Mouse (Mus musculus): Measurements from ENCODE around the gene Golph3l. TPM values are rescaled to one million over a fixed set of nuclear protein-coding genes. Genes with fewer than 3 reads are reported as not detected.

The Golph3l gene
- polyA plus RNA-seq, 2 experiments, result 23.8 to 32.2 TPM

- no peak for TF ChIP-seq POLR2A (IDR thresholded peaks at IDR 0.05; ENCODE audit: borderline replicate concordance, extremely low read depth, insufficient read depth, insufficient read length)
- ATAC-seq (ENCODE audit: low FRiP score, low read depth), result no peak
- Histone ChIP-seq H3K9ac (ENCODE audit: low read depth, low read length, severe bottlenecking) (peak overlapping the region; percentile 97), H3K27me3 (ENCODE audit: control insufficient read depth, insufficient read depth, low read length) (no peaks in the 10 kb centered on the region), H3K36me3 (ENCODE audit: control insufficient read depth, insufficient read depth, low read length) (peaks cover 52% of the 10 kb centered on the region), H3K9me3 (ENCODE audit: control insufficient read depth, low read length) (no peaks in the 10 kb centered on the region), H3K4me2 (replicated peaks; ENCODE audit: low read depth, low read length, severe bottlenecking) (peak overlapping the region; percentile 90), H3K4me1 (ENCODE audit: control insufficient read depth, insufficient read depth, low read length) (peaks cover 29% of the 10 kb centered on the region), H3K4me3 (replicated peaks; ENCODE audit: low read length) (peak overlapping the region; percentile 72), H3K27ac (replicated peaks; ENCODE audit: low read depth, low read length) (no peak overlapping the region)
- DNase-seq (ENCODE audit: low spot score), result no peak
- WGBS, result 22% methylated on average over 2 of the region's 2 CpGs
These were observed 72.2 kb downstream of the Golph3l start for GRCm38 (mm10) chr3:95660788-95661478.

GRCm38 (mm10) chr3:95661945-95662715 is 73.4 kb downstream of the Golph3l start:
- H3K4me1 ChIP-seq (ENCODE audit: control insufficient read depth, insufficient read depth, low read length), result peaks cover 29% of the 10 kb centered on the region
- no peak overlapping the region for H3K9ac ChIP-seq (ENCODE audit: low read depth, low read length, severe bottlenecking)
- WGBS, result 60% methylated on average over 7 of the region's 7 CpGs
- peak overlapping the region; percentile 20; the same call in 1 of the 2 replicates for H3K4me2 ChIP-seq (replicated peaks; ENCODE audit: low read depth, low read length, severe bottlenecking)
- no peaks in the 10 kb centered on the region for H3K9me3 ChIP-seq (ENCODE audit: control insufficient read depth, low read length)
- peaks cover 52% of the 10 kb centered on the region for H3K36me3 ChIP-seq (ENCODE audit: control insufficient read depth, insufficient read depth, low read length)
- no peak overlapping the region for H3K27ac ChIP-seq (replicated peaks; ENCODE audit: low read depth, low read length)
- no peak for TF ChIP-seq POLR2A (IDR thresholded peaks at IDR 0.05; ENCODE audit: borderline replicate concordance, extremely low read depth, insufficient read depth, insufficient read length)
- DNase-seq (ENCODE audit: low spot score), result no peak
- ATAC-seq (ENCODE audit: low FRiP score, low read depth), result no peak
- peak overlapping the region; percentile 2 for H3K4me3 ChIP-seq (replicated peaks; ENCODE audit: low read length)
- no peaks in the 10 kb centered on the region for H3K27me3 ChIP-seq (ENCODE audit: control insufficient read depth, insufficient read depth, low read length)

- Histone ChIP-seq H3K9ac (ENCODE audit: low read depth, low read length, severe bottlenecking) (no peak overlapping the region), H3K27me3 (ENCODE audit: control insufficient read depth, insufficient read depth, low read length) (no peaks in the 10 kb centered on the region), H3K4me2 (replicated peaks; ENCODE audit: low read depth, low read length, severe bottlenecking) (0 out of 2 replicates have a peak overlapping the region, but pooled peaks have one; percentile 20), H3K36me3 (ENCODE audit: control insufficient read depth, insufficient read depth, low read length) (peaks cover 52% of the 10 kb centered on the region), H3K9me3 (ENCODE audit: control insufficient read depth, low read length) (no peaks in the 10 kb centered on the region), H3K27ac (replicated peaks; ENCODE audit: low read depth, low read length) (no peak overlapping the region), H3K4me3 (replicated peaks; ENCODE audit: low read length) (0 out of 2 replicates have a peak overlapping the region, but pooled peaks have one; percentile 2), H3K4me1 (ENCODE audit: control insufficient read depth, insufficient read depth, low read length) (peaks cover 36% of the 10 kb centered on the region)
- ATAC-seq (ENCODE audit: low FRiP score, low read depth), result no peak
- TF ChIP-seq POLR2A (IDR thresholded peaks at IDR 0.05; ENCODE audit: borderline replicate concordance, extremely low read depth, insufficient read depth, insufficient read length), result no peak
- 75% methylated on average over 7 of the region's 7 CpGs for WGBS
- DNase-seq (ENCODE audit: low spot score), result no peak
These were observed 74.2 kb downstream of the Golph3l start for GRCm38 (mm10) chr3:95662724-95663449.

- WGBS, result 72% methylated on average over 2 of the region's 2 CpGs
- Histone ChIP-seq H3K4me1 (ENCODE audit: control insufficient read depth, insufficient read depth, low read length) (peaks cover 39% of the 10 kb centered on the region), H3K9me3 (ENCODE audit: control insufficient read depth, low read length) (no peaks in the 10 kb centered on the region), H3K4me3 (replicated peaks; ENCODE audit: low read length) (no peak overlapping the region), H3K27me3 (ENCODE audit: control insufficient read depth, insufficient read depth, low read length) (no peaks in the 10 kb centered on the region), H3K27ac (replicated peaks; ENCODE audit: low read depth, low read length) (no peak overlapping the region), H3K9ac (ENCODE audit: low read depth, low read length, severe bottlenecking) (no peak overlapping the region), H3K36me3 (ENCODE audit: control insufficient read depth, insufficient read depth, low read length) (peaks cover 55% of the 10 kb centered on the region), H3K4me2 (replicated peaks; ENCODE audit: low read depth, low read length, severe bottlenecking) (no peak overlapping the region)
- no peak for TF ChIP-seq POLR2A (IDR thresholded peaks at IDR 0.05; ENCODE audit: borderline replicate concordance, extremely low read depth, insufficient read depth, insufficient read length)
- DNase-seq (ENCODE audit: low spot score) (no peak), ATAC-seq (ENCODE audit: low FRiP score, low read depth) (no peak)
These were observed 74.8 kb downstream of the Golph3l start for GRCm38 (mm10) chr3:95663486-95663885.

GRCm38 (mm10) chr3:95663969-95664608 is 75.4 kb downstream of the Golph3l start:
- H3K4me2 ChIP-seq (replicated peaks; ENCODE audit: low read depth, low read length, severe bottlenecking), result no peak overlapping the region
- H3K27ac ChIP-seq (replicated peaks; ENCODE audit: low read depth, low read length), result no peak overlapping the region
- DNase-seq (ENCODE audit: low spot score) (no peak), ATAC-seq (ENCODE audit: low FRiP score, low read depth) (no peak)
- no peak overlapping the region for H3K4me3 ChIP-seq (replicated peaks; ENCODE audit: low read length)
- no peak overlapping the region for H3K9ac ChIP-seq (ENCODE audit: low read depth, low read length, severe bottlenecking)
- H3K9me3 ChIP-seq (ENCODE audit: control insufficient read depth, low read length), result no peaks in the 10 kb centered on the region
- no peak for TF ChIP-seq POLR2A (IDR thresholded peaks at IDR 0.05; ENCODE audit: borderline replicate concordance, extremely low read depth, insufficient read depth, insufficient read length)
- no peaks in the 10 kb centered on the region for H3K27me3 ChIP-seq (ENCODE audit: control insufficient read depth, insufficient read depth, low read length)
- peaks cover 55% of the 10 kb centered on the region for H3K36me3 ChIP-seq (ENCODE audit: control insufficient read depth, insufficient read depth, low read length)
- H3K4me1 ChIP-seq (ENCODE audit: control insufficient read depth, insufficient read depth, low read length), result peaks cover 39% of the 10 kb centered on the region
- 87% methylated on average over 3 of the region's 3 CpGs for WGBS
